Comparison of ENCODE assay signal across 7 mouse cellular contexts in genomic region chr3:121425861-121426620, GRCm38 (mm10). TPM values are rescaled to one million over a fixed set of nuclear protein-coding genes. Genes with fewer than 3 reads are reported as not detected.
DNase-seq lines count a peak whose midpoint lies in the region; ATAC-seq lines count a peak whose summit lies in the region.

Gene Cnn3, plus strand, starts transcription at chr3:121426497.

- peak within 1 kb of the TSS; percentile 99 for H3K9ac ChIP-seq in embryonic facial prominence, embryonic 13.5 days
- peak within 1 kb of the TSS; percentile 94 for H3K9ac ChIP-seq in limb, embryonic 11.5 days (ENCODE audit: low read length)
- H3K9ac ChIP-seq in midbrain, embryonic 14.5 days (replicated peaks; ENCODE audit: low read length) = peak within 1 kb of the TSS; percentile 96

- peak within 1 kb of the TSS; percentile 89 for H3K4me2 ChIP-seq in embryonic facial prominence, embryonic 13.5 days
- H3K4me2 ChIP-seq in limb, embryonic 11.5 days (ENCODE audit: low read depth, severe bottlenecking) = peak within 1 kb of the TSS; percentile 89
- peak within 1 kb of the TSS; percentile 90 for H3K4me2 ChIP-seq in midbrain, embryonic 14.5 days (ENCODE audit: low read length)

- peak; percentile 81 to 90 for DNase-seq in adrenal gland, postnatal 4 days (ENCODE audit: low spot score in 2 of 2)
- DNase-seq in heart, adult 18-20 months = peak; percentile 89 to 96
- DNase-seq in kidney, adult 18-20 months = peak; percentile 93
- DNase-seq in limb, embryonic 11.5 days (ENCODE audit: low spot score) = peak; percentile 96
- DNase-seq in midbrain, embryonic 14.5 days = peak; percentile 96
- DNase-seq in spleen, adult 18-20 months = peak; percentile 80 to 84

- peak within 1 kb of the TSS; percentile 99 for H3K27ac ChIP-seq in embryonic facial prominence, embryonic 13.5 days
- peak within 1 kb of the TSS; percentile 97 for H3K27ac ChIP-seq in limb, embryonic 11.5 days (replicated peaks; ENCODE audit: low read depth, low read length)
- peak within 1 kb of the TSS; percentile 97 for H3K27ac ChIP-seq in midbrain, embryonic 14.5 days (replicated peaks; ENCODE audit: low read depth, low read length)

- H3K4me3 ChIP-seq in embryonic facial prominence, embryonic 13.5 days = peak within 1 kb of the TSS; percentile 89
- peak within 1 kb of the TSS; percentile 79 for H3K4me3 ChIP-seq in limb, embryonic 11.5 days (ENCODE audit: low read depth, low read length)
- H3K4me3 ChIP-seq in midbrain, embryonic 14.5 days (replicated peaks; ENCODE audit: low read depth, low read length) = peak within 1 kb of the TSS; percentile 95

- H3K27me3 ChIP-seq in embryonic facial prominence, embryonic 13.5 days = no peaks in the 10 kb centered on the region
- no peaks in the 10 kb centered on the region for H3K27me3 ChIP-seq in limb, embryonic 11.5 days (ENCODE audit: control insufficient read depth, insufficient read depth, low read length)
- H3K27me3 ChIP-seq in midbrain, embryonic 14.5 days (ENCODE audit: control insufficient read depth, insufficient read depth, low read length) = peaks cover 6% of the 10 kb centered on the region; the same call in 1 of the 2 replicates

- 1% methylated on average over 56 of the region's 66 CpGs for WGBS in embryonic facial prominence, embryonic 13.5 days
- under 1% methylated on average over 38 of the region's 66 CpGs for WGBS in limb, embryonic 11.5 days
- under 1% methylated on average over 58 of the region's 66 CpGs for WGBS in midbrain, embryonic 14.5 days

- H3K9me3 ChIP-seq in embryonic facial prominence, embryonic 13.5 days = no peaks in the 10 kb centered on the region
- no peaks in the 10 kb centered on the region for H3K9me3 ChIP-seq in limb, embryonic 11.5 days (ENCODE audit: control insufficient read depth, low read length)
- H3K9me3 ChIP-seq in midbrain, embryonic 14.5 days (ENCODE audit: control insufficient read depth, low read length) = no peaks in the 10 kb centered on the region

- H3K36me3 ChIP-seq in embryonic facial prominence, embryonic 13.5 days = no peaks in the 10 kb centered on the region
- H3K36me3 ChIP-seq in limb, embryonic 11.5 days (ENCODE audit: control insufficient read depth, insufficient read depth, low read length) = no peaks in the 10 kb centered on the region
- H3K36me3 ChIP-seq in midbrain, embryonic 14.5 days (ENCODE audit: control insufficient read depth, insufficient read depth, low read length) = no peaks in the 10 kb centered on the region

- ATAC-seq in embryonic facial prominence, embryonic 13.5 days (ENCODE audit: insufficient number of reproducible peaks, insufficient read depth, low FRiP score, low TSS enrichment, low read depth) = peak; percentile 88
- peak; percentile 88 for ATAC-seq in limb, embryonic 11.5 days (ENCODE audit: insufficient number of reproducible peaks, low FRiP score, low TSS enrichment, low read depth)
- ATAC-seq in midbrain, embryonic 14.5 days (ENCODE audit: low FRiP score, low TSS enrichment) = peak; percentile 93

- peaks cover 38% of the 10 kb centered on the region for H3K4me1 ChIP-seq in embryonic facial prominence, embryonic 13.5 days
- H3K4me1 ChIP-seq in limb, embryonic 11.5 days (ENCODE audit: control insufficient read depth, insufficient read depth, low read length) = peaks cover 9% of the 10 kb centered on the region
- peaks cover 29% of the 10 kb centered on the region for H3K4me1 ChIP-seq in midbrain, embryonic 14.5 days (ENCODE audit: control insufficient read depth, insufficient read depth, low read length)

RNA-seq across cellular contexts. Expression of gene Cnn3, which starts in this region (rescaled TPM):
- 100 to 1,000 TPM; 191 to 207 TPM for total RNA-seq in adrenal gland, postnatal 4 days (2021)
- 793 and 938 TPM in 2 replicates for polyA plus RNA-seq in embryonic facial prominence, embryonic 13.5 days (2015; fragmentation: Nextera tagmentation; extraction: Ambion mirVana)
- 10 to 100 TPM; 37.4 to 41.5 TPM for total RNA-seq in heart, adult 18-20 months (2021)
- polyA plus RNA-seq in limb, embryonic 11.5 days (2014; fragmentation: Nextera tagmentation; extraction: Ambion mirVana) = 840 and 843 TPM in 2 replicates
- polyA plus RNA-seq in midbrain, embryonic 14.5 days (2014; fragmentation: Nextera tagmentation; extraction: Ambion mirVana) = 417 and 560 TPM in 2 replicates

Comparison
In these comparisons a context has a peak if more than half of its experiments do, and no peak if none do; other contexts are left out.
1. Peak in every context shown above with its lines: DNase-seq, ATAC-seq, H3K4me3 ChIP-seq and H3K27ac ChIP-seq.
2. RNA of gene Cnn3 (total RNA-seq): 191 to 207 TPM in adrenal gland, postnatal 4 days; 37.4 to 41.5 TPM in heart, adult 18-20 months; every median in the first group is over 4 times any median in the second.